In genomic region chr7:87566476-87566875, GRCm38 (mm10) we compare ENCODE assay signal across 11 mouse cellular contexts. TPM values are rescaled to one million over a fixed set of nuclear protein-coding genes. Genes with fewer than 3 reads are reported as not detected.
DNase-seq lines count a peak whose midpoint lies in the region; ATAC-seq and TF ChIP-seq lines count a peak whose summit lies in the region.
"Had no signal": no experiment of that assay in that cellular context is flagged by ENCODE, and none has a peak within 500 bp of the region (broad histone marks: within the 10 kb centered on the region; RNA-seq: fewer than 3 reads in every experiment).

No protein-coding gene starts in this region.

- no peak overlapping the region for H3K9ac ChIP-seq in intestine, postnatal 0 days (ENCODE audit: low read depth, low read length)
- H3K9ac ChIP-seq in intestine, embryonic 15.5 days: no peak overlapping the region
- no peak overlapping the region for H3K9ac ChIP-seq in embryonic facial prominence, embryonic 14.5 days (ENCODE audit: low read depth, low read length)
- H3K9ac ChIP-seq: hindbrain, embryonic 15.5 days; liver, embryonic 13.5 days had no signal

- no peak for ATAC-seq in intestine, postnatal 0 days
- no peak for ATAC-seq in intestine, embryonic 15.5 days
- no peak for ATAC-seq in embryonic facial prominence, embryonic 14.5 days (ENCODE audit: low read depth)

- peak; percentile 19 for DNase-seq in right cerebral cortex, adult 18-20 months
- no peak for DNase-seq in right cerebral cortex, postnatal 36 days (ENCODE audit: low spot score in 2 of 2)
- peak; percentile 12 for DNase-seq in embryonic facial prominence, embryonic 14.5 days (ENCODE audit: low spot score)
- no peak for DNase-seq in urinary bladder, postnatal 25 days (ENCODE audit: low spot score)
- DNase-seq in layer of hippocampus, postnatal 36 days: no peak
- no peak for DNase-seq in heart, adult 11 months
- DNase-seq: liver, embryonic 13.5 days had no signal

- no peak overlapping the region for H3K4me2 ChIP-seq in intestine, postnatal 0 days (replicated peaks; ENCODE audit: low read depth)
- H3K4me2 ChIP-seq in intestine, embryonic 15.5 days (replicated peaks): no peak overlapping the region
- H3K4me2 ChIP-seq in embryonic facial prominence, embryonic 14.5 days (ENCODE audit: low read depth, low read length): no peak overlapping the region
- H3K4me2 ChIP-seq: hindbrain, embryonic 15.5 days; liver, embryonic 13.5 days had no signal

- H3K4me3 ChIP-seq in intestine, postnatal 0 days (ENCODE audit: low read depth, low read length): no peak overlapping the region
- H3K4me3 ChIP-seq in intestine, embryonic 15.5 days (replicated peaks): no peak overlapping the region
- H3K4me3 ChIP-seq in embryonic facial prominence, embryonic 14.5 days (ENCODE audit: low read depth, low read length): no peak overlapping the region
- H3K4me3 ChIP-seq: hindbrain, embryonic 15.5 days; liver, embryonic 13.5 days had no signal

- peak; percentile 75 for TF ChIP-seq CTCF in intestine, postnatal 0 days (IDR thresholded peaks at IDR 0.05; ENCODE audit: low read depth)

- no peak overlapping the region for H3K27ac ChIP-seq in intestine, postnatal 0 days (ENCODE audit: low read depth, low read length)
- no peak overlapping the region for H3K27ac ChIP-seq in intestine, embryonic 15.5 days
- no peak overlapping the region for H3K27ac ChIP-seq in embryonic facial prominence, embryonic 14.5 days (replicated peaks; ENCODE audit: low read depth, low read length)
- H3K27ac ChIP-seq: hindbrain, embryonic 15.5 days; liver, embryonic 13.5 days had no signal

- no peaks in the 10 kb centered on the region for H3K4me1 ChIP-seq in intestine, postnatal 0 days (replicated peaks; ENCODE audit: control insufficient read depth, insufficient read depth, low read length)
- no peaks in the 10 kb centered on the region for H3K4me1 ChIP-seq in intestine, embryonic 15.5 days (replicated peaks)
- no peaks in the 10 kb centered on the region for H3K4me1 ChIP-seq in embryonic facial prominence, embryonic 14.5 days (ENCODE audit: control insufficient read depth, insufficient read depth, low read length)
- H3K4me1 ChIP-seq: hindbrain, embryonic 15.5 days; liver, embryonic 13.5 days had no signal

- no peaks in the 10 kb centered on the region for H3K36me3 ChIP-seq in intestine, postnatal 0 days (ENCODE audit: control insufficient read depth, insufficient read depth)
- no peaks in the 10 kb centered on the region for H3K36me3 ChIP-seq in intestine, embryonic 15.5 days
- H3K36me3 ChIP-seq in embryonic facial prominence, embryonic 14.5 days (ENCODE audit: control insufficient read depth, insufficient read depth, low read length): no peaks in the 10 kb centered on the region
- H3K36me3 ChIP-seq: hindbrain, embryonic 15.5 days; liver, embryonic 13.5 days had no signal

- no peaks in the 10 kb centered on the region for H3K27me3 ChIP-seq in intestine, postnatal 0 days (replicated peaks; ENCODE audit: control insufficient read depth, insufficient read depth, low read length)
- no peaks in the 10 kb centered on the region for H3K27me3 ChIP-seq in intestine, embryonic 15.5 days (replicated peaks)
- no peaks in the 10 kb centered on the region for H3K27me3 ChIP-seq in embryonic facial prominence, embryonic 14.5 days (replicated peaks; ENCODE audit: control insufficient read depth, insufficient read depth, low read length)
- H3K27me3 ChIP-seq: hindbrain, embryonic 15.5 days; liver, embryonic 13.5 days had no signal

- H3K9me3 ChIP-seq in intestine, postnatal 0 days (ENCODE audit: control insufficient read depth): no peaks in the 10 kb centered on the region
- no peaks in the 10 kb centered on the region for H3K9me3 ChIP-seq in intestine, embryonic 15.5 days
- H3K9me3 ChIP-seq in embryonic facial prominence, embryonic 14.5 days (ENCODE audit: control insufficient read depth, low read length): no peaks in the 10 kb centered on the region
- H3K9me3 ChIP-seq: hindbrain, embryonic 15.5 days; liver, embryonic 13.5 days had no signal

RNA-seq across cellular contexts. Expression of gene Grm5, which starts 17.5 kb away (rescaled TPM):
- polyA plus RNA-seq in intestine, postnatal 0 days (2015; fragmentation: Nextera tagmentation; extraction: Ambion mirVana): not detected in 2 replicates
- polyA plus RNA-seq in intestine, embryonic 15.5 days (2015; fragmentation: Nextera tagmentation; extraction: Ambion mirVana): 0.11 and 0.13 TPM in 2 replicates
- polyA plus RNA-seq in embryonic facial prominence, embryonic 14.5 days (2014; fragmentation: Nextera tagmentation; extraction: Ambion mirVana): 0.07 and 0.21 TPM in 2 replicates
- total RNA-seq in layer of hippocampus, postnatal 36 days (2021): 100 to 1,000 TPM; 256 to 259 TPM
- total RNA-seq: adrenal gland, adult 18-20 months had no signal

Comparison
In these comparisons a context has a peak if more than half of its experiments do, and no peak if none do; other contexts are left out.
1. DNase-seq: peak in right cerebral cortex, adult 18-20 months (single experiment) and embryonic facial prominence, embryonic 14.5 days (single experiment); none in right cerebral cortex, postnatal 36 days (0 of 2), urinary bladder, postnatal 25 days (single experiment), layer of hippocampus, postnatal 36 days (0 of 2) and heart, adult 11 months (single experiment).